Mouse (Mus musculus) spleen, postnatal 14 days (tissue): ENCODE measurements around the gene Myo1c.
"Not testable (repeated sequence)": the region's sequence is repeated elsewhere in the genome, so short reads cannot be mapped to it uniquely, and the experiment has no call there.

Experiments used
- DNase-seq, 2 experiments: peaks; one replicate each; pipeline ENCODE4 v3.0.0; 2021 to 2022; ENCODE audit warnings: low spot score in 2 of 2

The Myo1c gene

DNA sequence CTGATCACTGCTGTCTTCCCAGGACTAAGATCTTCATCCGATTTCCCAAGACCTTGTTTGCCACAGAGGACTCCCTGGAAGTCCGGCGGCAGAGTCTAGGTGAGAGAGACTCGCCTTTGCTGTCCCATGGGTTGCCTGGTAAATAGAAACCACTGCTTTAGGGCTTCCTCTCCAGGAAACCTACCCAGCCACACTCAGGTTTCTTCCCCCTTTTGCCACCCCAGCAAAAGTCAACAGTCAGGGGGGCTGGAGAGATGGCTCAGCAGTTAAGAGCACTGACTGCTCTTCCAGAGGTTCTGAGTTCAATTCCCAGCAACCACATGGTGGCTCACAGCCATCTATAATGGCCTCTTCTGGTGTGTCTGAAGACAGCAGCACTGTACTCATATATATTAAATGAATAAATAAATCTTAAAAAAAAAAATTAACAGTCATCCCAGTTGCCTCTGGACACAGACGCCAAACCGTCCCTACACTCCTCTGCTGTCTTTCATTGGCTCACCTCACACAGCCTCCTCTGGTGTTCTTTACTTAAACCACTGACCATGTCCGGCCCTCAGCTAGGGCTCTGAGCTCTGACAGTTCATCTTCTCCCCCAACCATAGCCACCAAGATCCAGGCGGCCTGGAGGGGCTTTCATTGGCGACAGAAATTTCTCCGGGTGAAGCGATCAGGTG, 19.0 kb downstream of the Myo1c start:
- DNase-seq = no peak

- DNase-seq = no peak
These were observed 19.5 kb downstream of the Myo1c start for GRCm38 (mm10) chr11:75669853-75670200.

GRCm38 (mm10) chr11:75671426-75672180, 21.3 kb downstream of the Myo1c start:
- DNase-seq = no peak

GRCm38 (mm10) chr11:75673411-75673810, 23.1 kb downstream of the Myo1c start:
- DNase-seq = no peak

DNA sequence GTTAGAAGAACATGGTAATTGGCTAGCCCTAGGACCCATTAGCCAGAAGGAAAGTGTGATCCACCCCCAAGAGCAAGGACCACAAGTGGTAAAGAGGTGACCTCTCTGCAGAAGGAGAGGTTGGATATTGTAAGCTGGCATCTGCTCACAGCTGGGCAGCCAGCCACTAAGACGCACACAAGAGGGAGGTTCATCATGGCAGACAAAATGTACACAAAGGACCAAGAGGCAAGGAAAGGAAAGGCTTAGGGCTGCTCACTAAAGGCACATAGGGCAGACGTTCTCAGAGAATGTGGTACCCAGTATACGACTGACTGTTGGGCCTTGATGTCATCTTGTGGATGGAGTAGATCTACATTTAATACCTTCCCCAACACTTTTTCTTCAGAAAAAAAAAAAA, 24.6 kb downstream of the Myo1c start:
- no peak for DNase-seq

GRCm38 (mm10) chr11:75677881-75678746, 27.8 kb downstream of the Myo1c start:
- DNase-seq = no peak

DNA sequence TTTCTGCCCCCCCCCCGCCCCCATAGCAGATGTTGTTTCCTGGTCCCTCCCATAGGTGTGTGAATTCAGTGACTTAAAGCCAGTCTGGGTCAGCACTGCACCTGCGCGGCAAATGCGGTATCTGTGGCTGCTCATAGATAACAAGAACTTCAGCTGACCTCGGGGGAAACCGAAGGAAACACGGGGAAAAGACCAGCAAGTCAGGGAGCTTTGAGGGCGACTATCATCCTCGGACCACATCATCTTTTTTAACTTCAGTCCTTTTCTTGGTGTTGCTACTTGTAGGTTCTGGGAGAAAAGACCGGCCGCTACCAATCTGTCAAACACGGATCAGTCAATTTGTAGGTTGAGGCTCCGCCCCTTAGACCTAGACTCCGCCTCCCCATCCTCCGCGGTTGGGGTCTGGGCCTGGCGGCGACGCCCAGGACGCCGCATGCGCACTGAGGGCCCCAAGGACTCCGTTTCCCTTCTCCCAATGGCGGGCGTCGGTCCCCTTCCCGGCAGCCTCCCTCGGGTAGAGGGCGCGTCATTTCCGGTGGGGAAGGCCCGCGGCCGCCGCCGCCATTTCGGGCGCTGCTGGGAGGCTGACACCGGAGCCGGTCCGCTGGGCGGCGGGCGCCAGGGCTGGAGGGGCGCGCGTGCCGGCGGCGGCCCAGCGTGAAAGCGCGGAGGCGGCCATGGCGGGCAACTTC, 28.6 kb downstream of the Myo1c start, which contains the start of gene Crk:
TSS of gene Crk (plus strand) at position 513 of the 692 bp plus-strand sequence.
- DNase-seq = peak; percentile 99

DNA sequence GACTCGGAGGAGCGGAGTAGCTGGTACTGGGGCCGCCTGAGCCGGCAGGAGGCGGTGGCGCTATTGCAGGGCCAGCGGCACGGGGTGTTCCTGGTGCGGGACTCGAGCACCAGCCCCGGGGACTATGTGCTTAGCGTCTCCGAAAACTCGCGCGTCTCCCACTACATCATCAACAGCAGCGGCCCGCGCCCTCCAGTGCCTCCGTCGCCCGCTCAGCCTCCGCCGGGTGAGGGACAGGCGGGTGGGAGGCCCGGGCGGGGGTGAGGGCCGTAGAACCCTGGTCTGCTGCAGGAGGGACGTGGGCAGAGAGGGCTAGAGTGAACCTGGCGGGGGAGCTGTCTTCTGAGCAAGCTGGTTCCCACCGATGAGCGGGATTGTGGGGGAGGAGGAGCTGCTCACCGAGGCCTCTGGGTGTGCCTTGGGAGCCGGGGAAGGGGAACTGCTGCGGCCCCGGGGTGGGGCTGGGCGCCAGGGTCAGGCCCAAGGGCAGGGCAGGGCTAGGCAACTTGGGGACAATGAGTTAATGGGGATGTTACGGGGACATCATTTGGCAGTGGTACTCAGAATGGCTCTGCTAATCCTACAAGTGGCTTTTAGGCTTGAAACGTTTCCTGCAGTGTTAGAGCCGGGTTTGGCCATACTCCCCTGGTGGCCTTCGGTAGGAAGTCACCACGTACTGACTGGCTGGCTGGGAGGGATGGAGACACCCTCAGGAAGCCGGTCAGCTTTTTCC, 29.3 kb downstream of the Myo1c start:
- peak; percentile 50 to 53 for DNase-seq

DNA sequence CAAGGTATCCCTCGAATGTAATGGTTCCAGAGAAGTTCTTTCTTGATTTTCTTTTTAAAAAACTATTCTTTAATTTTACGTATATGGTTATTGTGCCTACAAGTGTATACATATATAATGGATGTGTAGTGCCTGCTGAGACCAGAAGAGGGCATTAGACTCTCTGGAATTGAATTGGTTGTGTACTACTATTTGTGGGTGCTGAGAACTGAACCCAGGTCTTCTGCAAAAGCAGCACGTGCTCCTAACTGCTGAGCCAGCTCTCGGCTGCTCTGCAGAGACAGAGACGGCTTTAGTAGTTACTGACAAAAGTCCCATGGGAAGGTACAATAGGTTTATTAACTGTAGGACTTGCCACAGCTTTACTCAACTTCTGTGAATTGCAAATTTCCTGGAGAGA, 34.2 kb downstream of the Myo1c start:
- no peak for DNase-seq

GRCm38 (mm10) chr11:75684956-75685355, 34.7 kb downstream of the Myo1c start:
- no peak for DNase-seq

- DNase-seq = no peak
These were observed 37.2 kb downstream of the Myo1c start for GRCm38 (mm10) chr11:75687343-75687993.

DNA sequence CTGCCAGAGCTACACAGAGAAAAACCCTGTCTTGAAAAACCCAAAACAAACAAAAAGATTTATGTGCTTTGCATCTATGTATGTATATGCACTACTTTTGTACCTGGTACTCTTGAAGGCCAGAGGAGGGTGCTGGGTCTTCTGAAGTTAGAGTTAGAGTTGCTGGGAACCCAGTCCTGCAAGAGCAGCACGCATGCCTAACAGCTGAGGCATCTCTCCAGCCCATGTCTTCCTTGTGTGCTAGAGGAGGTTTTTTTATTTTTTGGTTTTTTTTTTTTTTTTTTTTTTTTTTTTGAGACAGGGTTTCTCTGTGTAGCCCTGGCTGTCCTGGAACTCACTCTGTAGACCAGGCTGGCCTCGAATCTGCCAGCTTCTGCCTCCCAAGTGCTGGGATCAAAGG, 37.8 kb downstream of the Myo1c start:
- no peak for DNase-seq

DNA sequence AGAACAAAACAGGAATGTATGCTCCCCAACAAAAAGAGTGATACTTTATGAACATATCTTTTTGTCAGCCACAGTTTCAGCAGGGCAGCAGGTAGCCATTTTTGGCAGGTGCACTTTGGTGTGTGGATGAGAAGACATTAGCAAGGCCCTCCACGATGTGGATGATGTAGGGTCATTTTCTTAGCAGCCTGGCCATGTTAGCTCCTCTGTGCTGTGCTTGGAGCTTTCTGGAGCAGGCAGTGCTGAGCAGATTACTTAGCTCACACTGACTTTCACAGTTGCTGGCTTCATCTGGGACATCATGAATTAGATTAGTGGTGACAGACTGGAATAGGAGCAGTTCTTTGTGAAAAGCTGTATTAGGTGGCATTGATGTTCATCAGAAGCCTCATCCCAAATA, 39.7 kb downstream of the Myo1c start:
- no peak for DNase-seq

DNA sequence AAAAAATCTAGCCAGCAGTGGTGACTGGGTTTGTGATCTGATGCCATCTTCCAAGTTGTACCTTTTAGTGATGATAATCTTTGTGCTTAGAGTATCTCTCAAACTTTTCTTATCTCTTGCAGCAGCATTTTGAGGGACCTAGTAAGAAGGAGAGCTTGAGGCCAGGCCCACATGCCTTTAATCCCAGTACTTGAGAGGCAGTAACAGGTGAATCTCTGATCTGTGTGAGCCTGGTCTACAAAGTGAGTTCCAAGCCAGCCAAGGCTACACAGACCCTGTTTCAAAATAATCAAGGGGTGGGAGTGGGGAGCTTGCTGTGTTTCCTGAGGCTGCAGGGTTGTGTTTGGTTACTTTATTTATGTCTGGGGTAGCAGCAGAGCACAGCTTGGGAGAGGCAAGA, 40.7 kb downstream of the Myo1c start:
- DNase-seq = no peak

DNA sequence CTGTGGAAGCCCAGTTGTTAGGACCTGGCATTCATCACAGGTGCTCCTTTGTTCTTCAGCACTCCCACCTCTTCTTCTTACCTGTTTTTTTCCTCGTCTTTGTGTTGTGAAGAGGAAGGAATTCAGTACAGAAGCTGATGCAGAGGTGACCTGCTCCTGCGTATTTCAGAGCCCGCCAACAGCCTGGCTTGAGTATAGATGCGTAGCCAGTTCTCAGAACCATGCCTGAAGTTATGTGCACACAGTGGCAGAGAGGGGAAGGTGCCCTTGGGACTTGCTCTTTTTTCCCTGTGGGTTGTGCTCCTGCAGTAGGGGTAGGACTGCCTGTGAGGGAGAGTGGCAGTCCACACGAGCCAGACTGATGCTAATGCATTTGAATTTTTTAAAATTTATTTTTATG, 43.3 kb downstream of the Myo1c start:
- no peak for DNase-seq

GRCm38 (mm10) chr11:75697464-75697863, 47.2 kb downstream of the Myo1c start:
- not testable (repeated sequence) for DNase-seq

DNA sequence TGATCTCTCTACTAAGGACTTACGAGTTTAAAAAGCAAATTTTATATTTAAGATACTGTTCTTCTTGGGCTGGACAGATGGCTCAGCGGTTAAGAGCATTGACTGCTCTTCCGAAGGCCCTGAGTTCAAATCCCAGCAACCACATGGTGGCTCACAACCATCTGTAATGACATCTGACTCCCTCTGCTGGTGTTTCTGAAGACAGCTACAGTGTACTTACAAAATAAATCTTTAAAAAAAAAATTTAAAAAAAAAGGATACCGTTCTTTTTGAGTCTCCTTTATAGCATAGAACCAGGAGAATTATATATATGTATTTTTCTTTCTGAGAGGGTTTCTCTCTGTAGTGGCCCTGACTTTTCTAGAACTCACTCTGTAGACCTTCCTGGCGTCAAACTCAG, 50.3 kb downstream of the Myo1c start:
- DNase-seq = no peak

DNA sequence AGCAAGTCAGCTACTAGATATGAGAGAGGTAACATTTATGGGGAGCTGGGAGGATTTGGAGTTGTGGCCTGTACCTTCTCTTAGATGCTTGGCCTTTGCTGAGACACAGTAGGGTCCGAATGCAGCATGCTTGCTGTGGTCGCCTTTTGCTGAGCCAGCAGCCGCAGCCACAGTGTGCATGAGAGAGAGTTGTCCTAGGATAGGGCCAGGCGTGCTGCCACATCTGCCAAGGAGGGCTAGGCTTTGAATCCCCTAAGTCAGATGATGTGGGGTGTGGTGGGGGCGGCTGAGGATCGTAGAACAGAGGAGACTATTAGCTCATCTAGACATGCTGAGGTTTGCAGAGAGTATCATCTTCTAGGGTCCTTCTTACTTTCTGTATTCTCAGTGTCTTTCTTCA, 52.5 kb downstream of the Myo1c start:
- DNase-seq = no peak

- no peak for DNase-seq
These were observed 53.4 kb downstream of the Myo1c start for GRCm38 (mm10) chr11:75703748-75704147.

DNA sequence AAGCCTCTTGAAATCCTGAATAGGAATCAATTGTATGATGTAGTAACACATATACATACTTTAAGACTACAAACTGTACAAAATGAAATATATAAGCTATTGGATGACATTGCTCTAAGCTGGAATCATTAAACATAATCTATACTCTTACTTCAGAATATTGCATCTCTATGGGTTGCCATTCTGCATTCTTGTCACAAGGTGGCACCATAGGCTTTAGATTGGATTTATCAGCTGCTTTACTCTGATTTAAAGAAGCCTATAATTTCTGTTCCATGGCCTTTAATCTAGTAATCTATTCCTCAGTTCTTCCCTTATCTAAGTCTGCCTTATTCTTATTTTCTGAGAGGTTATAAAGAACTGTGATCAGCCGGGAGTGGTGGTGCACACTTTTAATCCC, 63.6 kb downstream of the Myo1c start:
- no peak for DNase-seq

DNA sequence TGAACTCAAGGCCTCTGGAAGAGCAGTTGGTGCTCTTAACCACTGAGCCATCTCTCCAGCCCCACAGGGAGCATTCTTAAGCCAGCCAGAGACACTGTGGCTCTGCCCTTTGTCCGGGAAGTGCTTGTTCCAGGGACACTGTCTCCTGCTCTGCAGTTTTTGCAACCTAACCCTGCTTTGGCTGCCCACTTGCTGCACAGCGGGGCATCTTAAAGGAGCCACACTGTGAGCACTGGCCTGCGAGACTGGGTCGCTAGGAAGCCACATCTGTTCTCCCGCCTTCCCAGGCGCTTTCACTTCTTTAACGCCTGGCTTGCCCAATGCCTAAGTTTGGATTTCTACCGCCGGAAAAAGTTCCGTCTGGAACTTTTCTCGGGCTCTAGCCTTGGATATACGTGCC, 65.3 kb downstream of the Myo1c start:
- no peak for DNase-seq
